Mouse (Mus musculus): ENCODE measurements around the gene Sptssa. TPM values are rescaled to one million over a fixed set of nuclear protein-coding genes. Genes with fewer than 3 reads are reported as not detected.
A peak's percentile ranks its signal among the peaks of the same experiment; 100 is the strongest.
"Not testable (repeated sequence)": the region's sequence is repeated elsewhere in the genome, so short reads cannot be mapped to it uniquely, and the experiment has no call there.

Sptssa gene
- polyA plus RNA-seq, 1 experiment from 2014 or later = 207 TPM

- Histone ChIP-seq H3K36me3 (peaks cover 65% of the 10 kb centered on the region), H3K4me3 (no peak overlapping the region), H3K9ac (no peak overlapping the region), H3K4me1 (no peaks in the 10 kb centered on the region), H3K27me3 (no peaks in the 10 kb centered on the region), H3K4me2 (no peak overlapping the region), H3K9me3 (no peaks in the 10 kb centered on the region), H3K27ac (no peak overlapping the region)
- no peak for ATAC-seq (ENCODE audit: insufficient number of reproducible peaks, insufficient read depth, low FRiP score, low TSS enrichment, low read depth)
- WGBS = 91% methylated on average over 4 of the region's 4 CpGs
Measured at GRCm38 (mm10) chr12:54675396-54675795, 19.0 kb upstream of the Sptssa start.

GRCm38 (mm10) chr12:54671262-54671661 is 14.9 kb upstream of the Sptssa start:
- no peaks in the 10 kb centered on the region for H3K9me3 ChIP-seq
- no peak overlapping the region for H3K4me2 ChIP-seq
- peaks cover 57% of the 10 kb centered on the region for H3K36me3 ChIP-seq
- ATAC-seq (ENCODE audit: insufficient number of reproducible peaks, insufficient read depth, low FRiP score, low TSS enrichment, low read depth) = no peak
- WGBS = 88% methylated on average over 4 of the region's 4 CpGs
- no peaks in the 10 kb centered on the region for H3K4me1 ChIP-seq
- H3K27ac ChIP-seq = no peak overlapping the region
- no peaks in the 10 kb centered on the region for H3K27me3 ChIP-seq
- no peak overlapping the region for H3K9ac ChIP-seq
- no peak overlapping the region for H3K4me3 ChIP-seq

GRCm38 (mm10) chr12:54668141-54668540 is 11.8 kb upstream of the Sptssa start:
- WGBS = 100% methylated on average over 1 of the region's 1 CpGs

GRCm38 (mm10) chr12:54665526-54665925 is 9.2 kb upstream of the Sptssa start:
- Histone ChIP-seq H3K4me2 (no peak overlapping the region), H3K9ac (no peak overlapping the region), H3K4me1 (no peaks in the 10 kb centered on the region), H3K9me3 (no peaks in the 10 kb centered on the region), H3K27me3 (no peaks in the 10 kb centered on the region), H3K4me3 (no peak overlapping the region), H3K36me3 (peaks cover 13% of the 10 kb centered on the region), H3K27ac (no peak overlapping the region)
- WGBS = 81% methylated on average over 6 of the region's 6 CpGs
- no peak for ATAC-seq (ENCODE audit: insufficient number of reproducible peaks, insufficient read depth, low FRiP score, low TSS enrichment, low read depth)

More at GRCm38 (mm10) chr12:54668141-54668540, 11.8 kb upstream of the Sptssa start:
- H3K27me3 ChIP-seq = no peaks in the 10 kb centered on the region
- no peaks in the 10 kb centered on the region for H3K9me3 ChIP-seq
- no peak overlapping the region for H3K9ac ChIP-seq
- H3K36me3 ChIP-seq = peaks cover 33% of the 10 kb centered on the region
- H3K4me2 ChIP-seq = no peak overlapping the region
- H3K27ac ChIP-seq = no peak overlapping the region
- no peak overlapping the region for H3K4me3 ChIP-seq
- ATAC-seq (ENCODE audit: insufficient number of reproducible peaks, insufficient read depth, low FRiP score, low TSS enrichment, low read depth) = no peak
- H3K4me1 ChIP-seq = no peaks in the 10 kb centered on the region

GRCm38 (mm10) chr12:54661470-54661869 is 5.1 kb upstream of the Sptssa start:
- not testable (repeated sequence) for H3K27ac ChIP-seq; H3K4me3 ChIP-seq; H3K27me3 ChIP-seq; ATAC-seq (ENCODE audit: insufficient number of reproducible peaks, insufficient read depth, low FRiP score, low TSS enrichment, low read depth); H3K4me1 ChIP-seq; H3K4me2 ChIP-seq; H3K9me3 ChIP-seq; H3K9ac ChIP-seq; H3K36me3 ChIP-seq
- 78% methylated on average over 5 of the region's 5 CpGs for WGBS

- 75% methylated on average over 3 of the region's 3 CpGs for WGBS
Measured at GRCm38 (mm10) chr12:54659901-54660300, 3.5 kb upstream of the Sptssa start.

GRCm38 (mm10) chr12:54658425-54659092 is 2.2 kb upstream of the Sptssa start:
- no peaks in the 10 kb centered on the region for H3K9me3 ChIP-seq
- H3K4me2 ChIP-seq = no peak overlapping the region
- H3K36me3 ChIP-seq = no peaks in the 10 kb centered on the region
- no peak overlapping the region for H3K4me3 ChIP-seq
- H3K4me1 ChIP-seq = peaks cover 14% of the 10 kb centered on the region
- no peaks in the 10 kb centered on the region for H3K27me3 ChIP-seq
- no peak overlapping the region for H3K27ac ChIP-seq
- no peak for ATAC-seq (ENCODE audit: insufficient number of reproducible peaks, insufficient read depth, low FRiP score, low TSS enrichment, low read depth)
- no peak overlapping the region for H3K9ac ChIP-seq
- 72% methylated on average over 7 of the region's 7 CpGs for WGBS

More at GRCm38 (mm10) chr12:54659901-54660300, 3.5 kb upstream of the Sptssa start:
- no peaks in the 10 kb centered on the region for H3K36me3 ChIP-seq
- peaks cover 1% of the 10 kb centered on the region for H3K4me1 ChIP-seq
- H3K9ac ChIP-seq = no peak overlapping the region
- H3K27me3 ChIP-seq = no peaks in the 10 kb centered on the region
- ATAC-seq (ENCODE audit: insufficient number of reproducible peaks, insufficient read depth, low FRiP score, low TSS enrichment, low read depth) = no peak
- H3K27ac ChIP-seq = no peak overlapping the region
- no peaks in the 10 kb centered on the region for H3K9me3 ChIP-seq
- H3K4me3 ChIP-seq = no peak overlapping the region
- no peak overlapping the region for H3K4me2 ChIP-seq

GRCm38 (mm10) chr12:54657951-54658350 is 1.6 kb upstream of the Sptssa start:
- no peak overlapping the region for H3K4me3 ChIP-seq
- H3K27me3 ChIP-seq = no peaks in the 10 kb centered on the region
- no peaks in the 10 kb centered on the region for H3K9me3 ChIP-seq
- H3K27ac ChIP-seq = no peak overlapping the region
- no peak overlapping the region for H3K9ac ChIP-seq
- WGBS = 93% methylated on average over 5 of the region's 5 CpGs
- peaks cover 16% of the 10 kb centered on the region for H3K4me1 ChIP-seq
- H3K4me2 ChIP-seq = no peak overlapping the region
- no peaks in the 10 kb centered on the region for H3K36me3 ChIP-seq
- ATAC-seq (ENCODE audit: insufficient number of reproducible peaks, insufficient read depth, low FRiP score, low TSS enrichment, low read depth) = no peak

- peaks cover 16% of the 10 kb centered on the region for H3K4me1 ChIP-seq
- WGBS = 59% methylated on average over 2 of the region's 2 CpGs
- H3K36me3 ChIP-seq = no peaks in the 10 kb centered on the region
- no peak overlapping the region for H3K27ac ChIP-seq
- no peak for ATAC-seq (ENCODE audit: insufficient number of reproducible peaks, insufficient read depth, low FRiP score, low TSS enrichment, low read depth)
- H3K9ac ChIP-seq = no peak overlapping the region
- H3K4me2 ChIP-seq = peak overlapping the region; percentile 71
- H3K9me3 ChIP-seq = no peaks in the 10 kb centered on the region
- H3K27me3 ChIP-seq = no peaks in the 10 kb centered on the region
- H3K4me3 ChIP-seq = peak overlapping the region; percentile 67
Measured at GRCm38 (mm10) chr12:54657226-54657625, 853 bp upstream of the Sptssa start.

- peaks cover 21% of the 10 kb centered on the region for H3K4me1 ChIP-seq
- ATAC-seq (ENCODE audit: insufficient number of reproducible peaks, insufficient read depth, low FRiP score, low TSS enrichment, low read depth) = no peak; the same call in 1 of the 2 replicates
- no peaks in the 10 kb centered on the region for H3K27me3 ChIP-seq
- H3K4me3 ChIP-seq = peak overlapping the region; percentile 67
- H3K4me2 ChIP-seq = peak overlapping the region; percentile 71
- WGBS = under 1% methylated on average over 22 of the region's 22 CpGs
- no peaks in the 10 kb centered on the region for H3K36me3 ChIP-seq
- H3K27ac ChIP-seq = peak overlapping the region; percentile 86
- no peaks in the 10 kb centered on the region for H3K9me3 ChIP-seq
- H3K9ac ChIP-seq = peak overlapping the region; percentile 83
Measured at GRCm38 (mm10) chr12:54656039-54656395, 356 bp downstream of the Sptssa start.

- Histone ChIP-seq H3K9me3 (no peaks in the 10 kb centered on the region), H3K27me3 (no peaks in the 10 kb centered on the region), H3K9ac (peak overlapping the region; percentile 83), H3K4me1 (peaks cover 21% of the 10 kb centered on the region), H3K4me3 (peak overlapping the region; percentile 67), H3K4me2 (peak overlapping the region; percentile 71), H3K27ac (peak overlapping the region; percentile 86), H3K36me3 (peaks cover 3% of the 10 kb centered on the region)
- ATAC-seq (ENCODE audit: insufficient number of reproducible peaks, insufficient read depth, low FRiP score, low TSS enrichment, low read depth) = no peak
- 19% methylated on average over 16 of the region's 16 CpGs for WGBS
Measured at GRCm38 (mm10) chr12:54655292-54656038, 908 bp downstream of the Sptssa start.

GRCm38 (mm10) chr12:54654741-54655140 is 1.6 kb downstream of the Sptssa start:
- Histone ChIP-seq H3K4me3 (peak overlapping the region; percentile 67), H3K9ac (0 out of 2 replicates have a peak overlapping the region, but pooled peaks have one; percentile 12), H3K27me3 (no peaks in the 10 kb centered on the region), H3K36me3 (peaks cover 10% of the 10 kb centered on the region), H3K9me3 (no peaks in the 10 kb centered on the region), H3K4me2 (peak overlapping the region; percentile 71), H3K4me1 (peaks cover 21% of the 10 kb centered on the region), H3K27ac (no peak overlapping the region)
- WGBS = 81% methylated on average over 1 of the region's 1 CpGs
- no peak for ATAC-seq (ENCODE audit: insufficient number of reproducible peaks, insufficient read depth, low FRiP score, low TSS enrichment, low read depth)
